Mouse (Mus musculus) heart, embryonic 11.5 days (tissue): Measurements from ENCODE around the gene Snx18. TPM values are rescaled to one million over a fixed set of nuclear protein-coding genes. Genes with fewer than 3 reads are reported as not detected.

Experiments
- ATAC-seq: fragments of 200-750 bp; cut with Nextera tagmentation; replicated peaks from 2 replicates; pipeline ENCODE4 v1.8.0; 2017; ENCODE audit warnings: moderate library complexity; ENCODE audit not compliant: insufficient number of reproducible peaks, low FRiP score, low TSS enrichment
- H3K27ac ChIP-seq: fragments of 300-500 bp; sonication (generic); 2 replicates; pipeline ENCODE4 v1.5.1; 2014; ENCODE audit warnings: mild to moderate bottlenecking, low read depth, low read length
- H3K27me3 ChIP-seq: fragments of 300-500 bp; sonication (generic); 2 replicates; pipeline ENCODE4 v1.6.1; 2014; ENCODE audit warnings: mild to moderate bottlenecking, low read length, mixed read lengths; ENCODE audit not compliant: control insufficient read depth, insufficient read depth
- H3K36me3 ChIP-seq: fragments of 300-500 bp; sonication (generic); 2 replicates; pipeline ENCODE4 v1.6.1; 2014; ENCODE audit warnings: mild to moderate bottlenecking, low read length, moderate library complexity, mixed read lengths; ENCODE audit not compliant: control insufficient read depth, insufficient read depth
- H3K4me1 ChIP-seq: fragments of 300-500 bp; sonication (generic); 2 replicates; pipeline ENCODE4 v1.6.1; 2014; ENCODE audit warnings: low read length; ENCODE audit not compliant: control insufficient read depth, insufficient read depth
- H3K4me2 ChIP-seq: fragments of 300-500 bp; sonication (generic); 2 replicates; pipeline ENCODE4 v1.6.1; 2014; ENCODE audit warnings: mild to moderate bottlenecking, moderate library complexity
- H3K4me3 ChIP-seq: fragments of 300-500 bp; sonication (generic); 2 replicates; pipeline ENCODE4 v1.5.1; 2014; ENCODE audit warnings: low read depth, low read length
- H3K9ac ChIP-seq: fragments of 300-500 bp; sonication (generic); 2 replicates; pipeline ENCODE4 v1.6.1; 2014; ENCODE audit warnings: mild to moderate bottlenecking, low read depth, low read length, moderate library complexity
- H3K9me3 ChIP-seq: fragments of 300-500 bp; sonication (generic); replicated peaks from 2 replicates; pipeline ENCODE4 v1.6.1; 2016; ENCODE audit warnings: low read length; ENCODE audit not compliant: control insufficient read depth
- WGBS: fragments of 180-500 bp; shearing (Covaris S2); extraction: QIAGEN DNeasy Blood & Tissue Kit; methylation state at CpG from one replicate; pipeline ENCODE4 v1.1.7; 2014; ENCODE audit not compliant: insufficient replicate concordance; 5-methylcytosine and 5-hydroxymethylcytosine counted together
- polyA plus RNA-seq: library from polyadenylated mRNA; unstranded; fragments of >200 nt; fragmentation: Nextera tagmentation; extraction: Ambion mirVana; gene quantifications from 2 replicates; pipeline ENCODE4 v1.2.1, GENCODE M21; 2014

Snx18 gene
- polyA plus RNA-seq, result 21.6 and 23.1 TPM in 2 replicates

GRCm38 (mm10) chr13:113617891-113618823, at the start of gene Snx18:
TSS of gene Snx18 (minus strand) at chr13:113618564.
- peak within 1 kb of the TSS; percentile 94 for H3K9ac ChIP-seq
- WGBS, result under 1% methylated on average over 119 of the region's 119 CpGs
- H3K27ac ChIP-seq, result peak within 1 kb of the TSS; percentile 88
- H3K4me3 ChIP-seq, result peak within 1 kb of the TSS; percentile 87
- no peaks in the 10 kb centered on the region for H3K36me3 ChIP-seq
- H3K4me1 ChIP-seq, result peaks cover 27% of the 10 kb centered on the region
- no peaks in the 10 kb centered on the region for H3K27me3 ChIP-seq
- H3K9me3 ChIP-seq, result no peaks in the 10 kb centered on the region
- peak; percentile 88 for ATAC-seq
- peak within 1 kb of the TSS; percentile 92 for H3K4me2 ChIP-seq

- WGBS, result 62% methylated on average over 7 of the region's 7 CpGs
Measured at GRCm38 (mm10) chr13:113663883-113664282, 45.5 kb upstream of the Snx18 start.

GRCm38 (mm10) chr13:113663151-113663779, 44.9 kb upstream of the Snx18 start, which contains the start of gene Hspb3:
TSS of gene Hspb3 (minus strand) at chr13:113663676.
- H3K4me2 ChIP-seq, result peak within 1 kb of the TSS; percentile 66
- peak within 1 kb of the TSS; percentile 78 for H3K9ac ChIP-seq
- H3K4me3 ChIP-seq, result peak within 1 kb of the TSS; percentile 45
- peaks cover 3% of the 10 kb centered on the region; the same call in 1 of the 2 replicates for H3K4me1 ChIP-seq
- H3K27me3 ChIP-seq, result no peaks in the 10 kb centered on the region
- peak within 1 kb of the TSS; percentile 94 for H3K27ac ChIP-seq
- H3K9me3 ChIP-seq, result no peaks in the 10 kb centered on the region
- WGBS, result 44% methylated on average over 28 of the region's 28 CpGs
- no peaks in the 10 kb centered on the region for H3K36me3 ChIP-seq
- ATAC-seq, result peak; percentile 81

More at GRCm38 (mm10) chr13:113663883-113664282, 45.5 kb upstream of the Snx18 start:
- no peak for ATAC-seq
- Histone ChIP-seq H3K9me3 (no peaks in the 10 kb centered on the region), H3K27ac (peak overlapping the region; percentile 94), H3K36me3 (no peaks in the 10 kb centered on the region), H3K4me3 (peak overlapping the region; percentile 45), H3K9ac (peak overlapping the region; percentile 52; the same call in 1 of the 2 replicates), H3K4me1 (no peaks in the 10 kb centered on the region), H3K27me3 (no peaks in the 10 kb centered on the region), H3K4me2 (peak overlapping the region; percentile 66)

DNA sequence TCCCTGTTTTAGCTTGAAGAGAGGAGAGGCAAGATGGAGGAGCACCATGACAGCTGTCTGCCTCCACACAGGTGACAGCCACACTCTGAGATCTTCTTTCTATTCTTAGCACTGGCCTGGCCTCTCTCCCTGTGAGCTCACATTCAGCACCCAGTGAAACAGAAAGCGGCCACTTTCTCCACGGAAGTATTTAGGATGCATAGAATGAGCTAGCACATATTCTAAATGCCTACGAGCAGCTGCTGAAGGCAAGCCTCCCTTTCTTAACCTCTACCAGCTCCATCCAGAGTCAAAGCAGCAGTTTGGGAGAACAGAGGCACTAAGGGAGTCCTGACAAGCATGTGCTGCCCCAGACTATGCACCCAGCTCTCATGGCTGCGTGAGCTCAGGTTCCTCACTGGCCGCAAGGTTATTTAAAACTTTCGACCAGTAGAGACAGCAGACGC, 43.5 kb upstream of the Snx18 start:
- WGBS, result 44% methylated on average over 7 of the region's 7 CpGs
- no peaks in the 10 kb centered on the region for H3K9me3 ChIP-seq
- peak; percentile 55 for ATAC-seq
- peak overlapping the region; percentile 94 for H3K27ac ChIP-seq
- no peaks in the 10 kb centered on the region for H3K36me3 ChIP-seq
- H3K9ac ChIP-seq, result peak overlapping the region; percentile 78
- H3K4me3 ChIP-seq, result peak overlapping the region; percentile 45
- peak overlapping the region; percentile 66 for H3K4me2 ChIP-seq
- no peaks in the 10 kb centered on the region for H3K27me3 ChIP-seq
- peaks cover 8% of the 10 kb centered on the region for H3K4me1 ChIP-seq

DNA sequence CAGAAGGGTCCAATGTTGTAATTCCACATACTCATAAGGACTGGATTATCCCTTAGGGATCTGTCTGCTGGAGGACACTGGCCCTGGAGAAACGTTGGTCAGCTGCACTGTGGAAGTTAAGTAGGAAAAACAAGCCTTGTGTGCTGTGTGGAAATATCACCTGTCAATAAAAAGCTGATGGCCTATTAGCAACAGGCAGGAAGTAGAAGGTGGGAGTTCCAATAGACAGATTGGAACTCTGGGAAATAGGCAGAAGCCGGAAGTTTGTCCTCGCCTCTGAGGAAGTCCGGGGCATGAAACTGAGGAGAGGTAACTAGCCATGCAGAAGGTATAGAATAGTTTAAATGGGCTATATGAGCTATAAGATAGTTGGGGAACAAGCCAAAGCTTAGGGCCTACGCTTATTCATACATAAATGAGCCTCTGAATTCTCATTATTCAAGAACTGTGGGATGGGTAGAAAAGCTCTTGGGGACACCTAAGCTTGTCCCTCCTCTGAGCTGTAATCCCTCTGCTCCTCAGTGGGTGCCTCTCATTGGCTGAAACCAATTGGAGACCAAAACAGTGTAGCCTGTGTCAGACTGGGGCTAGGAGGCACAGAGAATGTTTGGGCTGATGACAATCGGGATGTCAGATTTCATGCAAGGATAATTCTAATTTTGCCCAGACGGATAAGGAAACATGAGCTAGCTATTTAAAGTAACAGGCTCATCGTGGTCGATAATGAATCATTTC, 42.4 kb upstream of the Snx18 start:
- peaks cover 11% of the 10 kb centered on the region for H3K4me1 ChIP-seq
- 62% methylated on average over 9 of the region's 9 CpGs for WGBS
- ATAC-seq, result no peak
- H3K4me2 ChIP-seq, result peak overlapping the region; percentile 66
- H3K36me3 ChIP-seq, result no peaks in the 10 kb centered on the region
- H3K9ac ChIP-seq, result 0 out of 2 replicates have a peak overlapping the region, but pooled peaks have one; percentile 1
- H3K9me3 ChIP-seq, result no peaks in the 10 kb centered on the region
- H3K4me3 ChIP-seq, result peak overlapping the region; percentile 45
- H3K27me3 ChIP-seq, result no peaks in the 10 kb centered on the region
- H3K27ac ChIP-seq, result peak overlapping the region; percentile 94

- Histone ChIP-seq H3K4me1 (peaks cover 11% of the 10 kb centered on the region), H3K36me3 (no peaks in the 10 kb centered on the region), H3K9me3 (0 out of 2 replicates have a peak, but pooled peaks cover 2% of the 10 kb centered on the region), H3K4me3 (no peak overlapping the region), H3K27ac (peak overlapping the region; percentile 90), H3K4me2 (peak overlapping the region; percentile 57), H3K9ac (peak overlapping the region; percentile 52; the same call in 1 of the 2 replicates), H3K27me3 (no peaks in the 10 kb centered on the region)
- 44% methylated on average over 7 of the region's 7 CpGs for WGBS
- no peak for ATAC-seq
Measured at GRCm38 (mm10) chr13:113657204-113657603, 38.8 kb upstream of the Snx18 start.

- WGBS, result 68% methylated on average over 4 of the region's 4 CpGs
- H3K36me3 ChIP-seq, result no peaks in the 10 kb centered on the region
- no peak for ATAC-seq
- H3K4me3 ChIP-seq, result no peak overlapping the region
- peak overlapping the region; percentile 19 for H3K4me2 ChIP-seq
- no peaks in the 10 kb centered on the region for H3K27me3 ChIP-seq
- H3K9ac ChIP-seq, result no peak overlapping the region
- 0 out of 2 replicates have a peak, but pooled peaks cover 2% of the 10 kb centered on the region for H3K9me3 ChIP-seq
- H3K27ac ChIP-seq, result peak overlapping the region; percentile 90
- H3K4me1 ChIP-seq, result peaks cover 11% of the 10 kb centered on the region
Measured at GRCm38 (mm10) chr13:113656639-113657038, 38.3 kb upstream of the Snx18 start.

- H3K4me1 ChIP-seq, result peaks cover 11% of the 10 kb centered on the region
- no peaks in the 10 kb centered on the region for H3K36me3 ChIP-seq
- no peak for ATAC-seq
- no peak overlapping the region for H3K27ac ChIP-seq
- no peak overlapping the region for H3K4me2 ChIP-seq
- 90% methylated on average over 4 of the region's 4 CpGs for WGBS
- no peaks in the 10 kb centered on the region for H3K27me3 ChIP-seq
- H3K4me3 ChIP-seq, result no peak overlapping the region
- H3K9me3 ChIP-seq, result 0 out of 2 replicates have a peak, but pooled peaks cover 2% of the 10 kb centered on the region
- H3K9ac ChIP-seq, result no peak overlapping the region
Measured at GRCm38 (mm10) chr13:113655511-113655910, 37.1 kb upstream of the Snx18 start.
